Mouse (Mus musculus) erythroblast, adult 5-6 weeks (primary cell): Measurements from ENCODE around the gene Ppm1l. TPM values are rescaled to one million over a fixed set of nuclear protein-coding genes. Genes with fewer than 3 reads are reported as not detected.
"Not testable (repeated sequence)": the region's sequence is repeated elsewhere in the genome, so short reads cannot be mapped to it uniquely, and the experiment has no call there.

Experiments used
- ATAC-seq: replicated peaks from 2 replicates; pipeline ENCODE4 v1.8.0; 2016; ENCODE audit warnings: moderate number of reproducible peaks, mild to moderate bottlenecking, moderate TSS enrichment, inconsistent platforms; ENCODE audit not compliant: poor library complexity, low FRiP score, severe bottlenecking
- total RNA-seq, 2 experiments: library from RNA; stranded (forward) in 1 of 2; stranded (reverse) in 1 of 2; fragments of 150-400 nt in 1 of 2; fragments of 200-764, 138-1000 nt in 1 of 2; gene quantifications; 2 replicates each; pipeline versions ENCODE4 v1.2.3 to v1.2.4; 2015 to 2017; ENCODE audit warnings: low replicate concordance in 2 of 2

The Ppm1l gene
- total RNA-seq, 2 experiments from 2014 or later: 4.8 to 12.9 TPM

DNA sequence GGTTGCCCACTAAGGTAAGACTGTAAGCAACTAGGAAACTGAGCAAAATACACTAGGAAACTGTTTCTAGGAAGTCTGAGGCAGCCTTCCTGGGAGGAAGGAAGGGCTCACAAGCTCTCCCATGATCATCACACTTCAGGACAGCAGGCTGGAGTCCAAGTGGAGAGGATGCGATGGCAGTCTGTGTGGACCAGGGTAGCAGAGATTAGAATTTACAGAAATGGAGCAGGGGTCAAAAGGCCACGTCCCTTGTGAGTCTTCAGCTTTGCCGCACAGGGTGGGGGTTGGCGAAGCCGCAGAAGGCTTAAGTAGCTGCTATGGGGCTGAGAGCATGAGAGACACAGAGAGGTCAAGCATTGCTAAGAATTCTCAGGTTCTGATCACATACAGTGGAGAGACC lies 245.0 kb downstream of the Ppm1l start:
- ATAC-seq: no peak

DNA sequence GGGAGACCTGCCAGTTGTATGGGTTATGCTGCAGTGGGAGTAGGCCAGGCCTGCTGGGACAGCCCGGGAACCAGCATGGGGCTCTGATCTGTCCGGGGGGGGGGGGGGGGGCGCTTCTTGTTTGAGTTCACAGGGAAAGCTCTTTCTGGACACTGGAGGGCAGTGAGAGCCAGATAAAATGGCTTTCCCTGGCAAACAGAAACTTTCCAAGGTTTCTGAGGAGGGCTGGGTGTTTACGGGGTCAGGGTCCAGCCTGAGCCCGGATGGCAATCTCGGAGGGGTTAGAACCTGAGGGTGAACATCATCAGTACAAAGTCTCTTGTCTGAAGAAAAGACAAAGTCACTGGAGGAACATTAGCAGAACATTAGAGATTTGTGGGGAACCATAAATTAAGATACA lies 246.7 kb downstream of the Ppm1l start:
- no peak for ATAC-seq

DNA sequence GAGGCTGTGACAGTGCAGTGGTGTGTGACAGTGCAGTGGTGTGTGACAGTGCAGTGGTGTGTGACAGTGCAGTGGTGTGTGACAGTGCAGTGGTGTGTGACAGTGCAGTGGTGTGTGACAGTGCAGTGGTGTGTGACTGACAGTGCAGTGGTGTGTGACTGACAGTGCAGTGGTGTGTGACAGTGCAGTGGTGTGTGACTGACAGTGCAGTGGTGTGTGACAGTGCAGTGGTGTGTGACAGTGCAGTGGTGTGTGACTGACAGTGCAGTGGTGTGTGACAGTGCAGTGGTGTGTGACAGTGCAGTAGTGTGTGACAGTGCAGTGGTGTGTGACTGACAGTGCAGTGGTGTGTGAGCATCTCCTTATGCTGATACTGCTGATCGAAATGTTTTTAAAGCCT lies 248.9 kb downstream of the Ppm1l start:
- not testable (repeated sequence) for ATAC-seq

DNA sequence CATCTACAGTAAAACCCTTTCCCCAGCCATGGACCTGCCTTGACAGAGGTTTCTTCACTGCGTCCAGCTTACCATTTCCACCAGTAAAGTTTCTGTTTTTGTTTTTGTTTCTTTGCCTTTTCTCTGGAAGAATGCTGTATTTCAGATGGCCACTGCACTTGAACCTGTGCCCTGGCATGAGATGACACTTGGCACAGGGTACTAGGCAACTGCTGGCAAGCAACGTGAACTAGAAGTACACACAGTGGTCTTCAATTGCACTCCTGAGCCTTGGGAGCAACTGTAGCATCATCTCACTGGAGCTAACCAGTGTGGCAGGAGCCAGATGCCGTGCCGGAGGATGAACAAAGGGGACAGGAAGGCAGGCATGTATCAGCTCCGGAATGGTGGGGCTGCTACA lies 255.9 kb downstream of the Ppm1l start:
- ATAC-seq: no peak

DNA sequence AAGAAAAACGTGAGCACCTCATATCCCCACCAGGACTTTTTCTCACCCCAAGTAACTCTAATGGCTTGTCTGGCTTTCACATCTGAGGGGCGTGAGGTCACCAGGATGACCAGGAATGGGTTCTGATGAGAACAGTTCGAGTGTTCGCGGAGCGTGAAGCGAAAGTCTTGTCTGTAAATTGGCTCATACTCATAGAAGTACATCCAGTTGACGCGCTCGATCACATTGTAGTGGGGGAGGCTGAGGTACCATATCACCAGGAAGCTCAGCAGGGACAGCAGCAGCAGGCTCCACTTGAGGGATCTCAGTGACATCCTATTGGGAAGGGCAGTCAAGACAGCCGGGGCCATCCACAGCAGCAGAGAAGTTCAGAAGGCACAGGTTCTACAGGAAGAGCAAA lies 258.9 kb downstream of the Ppm1l start:
- ATAC-seq: no peak

DNA sequence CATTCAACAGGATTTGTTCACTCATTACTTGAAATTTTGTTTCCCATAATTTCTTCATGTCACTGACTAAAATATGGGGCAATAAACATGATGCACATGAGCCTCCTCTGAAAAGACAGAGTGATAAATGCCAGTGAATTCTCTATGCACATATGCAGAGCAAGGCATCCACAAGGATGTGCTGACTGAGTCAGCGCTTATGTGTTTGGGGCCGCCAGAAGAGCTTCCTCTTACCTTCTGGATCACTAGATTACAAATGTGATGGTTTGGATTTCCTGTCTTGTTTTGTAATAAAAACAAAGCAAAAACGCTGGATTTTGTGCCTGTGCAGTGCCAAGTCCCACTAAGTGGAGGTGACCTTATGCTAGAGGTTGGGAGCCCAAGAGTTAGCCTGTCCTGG lies 260.1 kb downstream of the Ppm1l start:
- no peak for ATAC-seq

DNA sequence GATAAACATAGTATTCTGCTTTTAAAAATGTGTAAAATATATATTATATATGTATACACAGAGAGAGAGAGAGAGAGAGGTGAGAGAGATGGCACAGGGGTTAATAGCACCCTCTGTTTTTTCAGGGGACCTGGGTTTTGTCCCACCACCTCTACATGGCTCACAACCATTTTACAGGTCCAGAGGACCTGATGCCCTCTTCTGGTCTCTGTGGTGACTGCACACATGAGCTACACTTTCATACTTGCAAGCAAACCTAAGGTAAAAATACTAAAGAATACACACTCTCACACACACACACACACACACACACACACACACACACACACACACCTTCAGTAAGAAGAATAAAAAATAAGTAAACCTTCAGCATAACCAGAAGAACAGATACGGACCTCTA lies 262.1 kb downstream of the Ppm1l start:
- no peak for ATAC-seq

DNA sequence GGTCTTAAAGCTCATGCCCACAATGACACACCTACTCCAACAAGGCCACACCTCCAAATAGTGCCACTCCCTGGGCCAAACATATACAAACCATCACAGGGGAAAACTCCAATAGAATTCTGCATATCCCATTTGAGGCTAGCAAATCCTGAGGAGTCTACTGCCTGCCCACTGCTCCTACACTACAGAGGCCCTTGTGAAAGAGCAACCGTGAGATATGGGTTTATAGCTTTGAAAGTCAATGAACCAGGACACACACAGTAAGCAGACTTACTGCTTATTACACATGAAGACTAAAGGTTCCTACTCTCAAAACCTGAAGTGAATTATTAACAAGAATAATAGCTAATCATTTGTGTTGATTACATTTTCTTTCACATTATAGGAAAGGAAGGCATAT lies 267.1 kb downstream of the Ppm1l start:
- ATAC-seq: no peak

DNA sequence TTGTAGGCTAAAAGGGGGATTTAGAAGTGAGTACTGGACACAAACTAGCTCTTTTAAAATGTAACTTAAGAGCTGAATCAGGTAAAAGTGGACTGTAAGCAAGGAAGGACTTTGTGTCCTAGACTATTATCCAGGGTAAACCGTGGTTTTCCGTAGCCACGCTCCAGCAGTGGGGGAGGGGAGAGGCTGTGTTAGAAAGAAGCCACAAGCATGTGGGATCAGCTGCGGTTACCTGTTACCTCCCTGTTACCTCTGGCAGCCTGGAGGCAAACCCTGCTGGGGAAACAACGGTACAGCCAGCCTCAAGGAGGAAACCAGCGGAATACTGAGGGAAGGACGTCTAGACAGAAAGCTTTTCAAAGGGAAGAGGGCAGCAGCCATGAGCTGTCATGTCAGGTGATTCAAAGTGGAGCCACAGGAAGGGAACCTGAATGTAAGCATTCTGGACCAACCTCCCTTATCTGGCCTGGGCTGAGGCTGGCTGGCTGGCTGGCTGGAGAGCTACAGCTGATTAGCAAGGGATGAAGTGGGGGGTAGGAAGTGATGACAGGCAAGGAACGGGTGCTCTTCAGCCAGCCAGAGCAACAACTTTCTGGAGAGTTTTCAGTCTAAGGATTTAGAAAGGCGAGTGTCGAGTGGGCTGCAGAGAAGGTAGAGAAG lies 271.6 kb downstream of the Ppm1l start:
- ATAC-seq: no peak

DNA sequence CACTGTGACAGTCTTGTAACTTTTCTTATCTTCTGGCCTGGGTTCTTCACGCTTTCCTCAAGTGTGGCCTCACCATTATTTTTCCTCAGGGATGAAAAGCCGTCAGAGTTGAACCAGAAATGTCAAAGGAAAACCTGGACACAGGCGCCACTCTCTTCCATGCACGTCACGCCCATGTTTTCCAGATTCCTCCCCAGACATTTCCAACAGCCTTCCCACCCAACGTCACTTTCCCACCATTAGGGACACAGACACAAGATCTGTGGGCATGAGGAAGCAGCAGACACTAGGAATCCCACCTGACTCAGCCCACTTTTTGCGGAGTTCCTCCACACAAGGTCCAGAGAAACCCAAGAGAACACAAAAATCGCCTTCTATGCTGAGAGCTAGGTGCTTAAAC lies 276.8 kb downstream of the Ppm1l start:
- no peak for ATAC-seq

DNA sequence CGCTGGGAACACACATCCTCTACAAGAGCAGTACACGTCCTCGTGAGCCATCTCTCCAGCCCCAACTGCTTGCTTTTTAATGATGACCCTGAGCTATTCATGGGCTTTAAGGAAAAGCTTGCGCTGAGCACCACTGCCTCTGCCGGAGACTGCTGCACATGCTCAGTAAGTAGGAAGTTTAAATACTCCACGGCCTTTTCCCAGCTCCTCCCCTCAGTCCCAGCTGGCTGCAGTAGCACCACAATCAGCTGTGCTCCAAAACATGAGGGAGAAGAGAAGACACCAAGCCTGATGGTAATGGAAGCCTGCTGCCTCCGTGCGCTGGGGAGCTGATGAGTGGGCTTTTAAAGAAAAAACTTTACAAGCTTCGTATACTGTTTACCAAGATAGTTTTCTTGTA lies 277.4 kb downstream of the Ppm1l start:
- ATAC-seq: no peak

DNA sequence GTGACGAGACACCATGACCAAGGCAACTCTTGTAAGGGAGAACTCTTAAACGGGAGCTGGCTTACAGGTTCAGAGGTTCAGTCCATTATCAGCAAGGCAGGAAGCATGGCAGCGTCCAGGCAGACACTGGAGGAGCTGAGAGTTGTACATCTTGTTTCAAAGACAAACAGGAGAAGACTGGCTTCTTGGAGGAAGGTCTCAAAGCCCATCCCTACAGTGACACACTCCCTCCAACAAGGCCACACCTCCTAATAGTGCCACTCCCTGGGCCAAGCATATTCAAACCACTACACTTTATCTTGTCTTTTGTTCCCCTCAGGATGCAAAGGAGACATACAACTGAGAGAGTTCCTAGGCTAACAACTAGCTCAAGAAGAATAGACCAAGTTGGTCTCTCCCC lies 279.5 kb downstream of the Ppm1l start:
- no peak for ATAC-seq

DNA sequence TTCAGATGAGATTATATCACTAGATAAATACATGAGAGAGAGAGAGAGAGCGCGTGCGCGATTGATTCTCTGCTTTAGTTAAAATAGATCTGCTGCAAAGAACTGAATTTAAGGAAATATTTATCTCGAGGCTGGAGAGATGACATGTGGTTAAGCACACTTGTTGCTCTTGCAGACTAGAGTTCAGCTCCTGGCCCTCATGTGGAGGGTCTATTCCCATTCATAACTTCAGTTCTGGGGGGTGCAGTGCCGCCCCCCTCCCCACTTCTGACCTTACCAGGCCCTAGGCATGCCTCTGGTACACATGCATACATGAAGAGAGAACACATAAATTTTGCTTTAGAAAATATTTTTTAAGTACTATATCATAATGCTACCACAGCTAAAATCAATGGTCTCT lies 280.6 kb downstream of the Ppm1l start:
- no peak for ATAC-seq

DNA sequence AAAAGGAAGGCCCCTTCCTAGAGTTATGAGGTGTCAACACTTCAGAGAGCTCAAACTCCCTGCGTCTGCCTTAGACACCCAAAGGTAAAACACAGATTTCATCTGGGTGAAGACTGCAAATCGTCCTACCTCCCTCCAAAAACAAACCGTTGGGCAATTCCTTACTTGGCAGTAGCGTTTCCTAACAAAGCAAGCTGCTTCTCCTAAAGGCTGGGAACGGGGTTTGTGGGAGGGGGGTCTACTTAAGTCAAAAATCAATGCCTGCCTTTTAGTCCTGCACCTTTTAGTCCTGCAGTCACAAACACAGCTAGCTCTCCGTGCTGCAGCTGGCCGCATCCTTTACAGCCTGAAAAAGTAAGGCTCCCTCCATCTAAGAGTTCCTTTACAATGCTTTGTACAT lies 281.2 kb downstream of the Ppm1l start:
- ATAC-seq: no peak

DNA sequence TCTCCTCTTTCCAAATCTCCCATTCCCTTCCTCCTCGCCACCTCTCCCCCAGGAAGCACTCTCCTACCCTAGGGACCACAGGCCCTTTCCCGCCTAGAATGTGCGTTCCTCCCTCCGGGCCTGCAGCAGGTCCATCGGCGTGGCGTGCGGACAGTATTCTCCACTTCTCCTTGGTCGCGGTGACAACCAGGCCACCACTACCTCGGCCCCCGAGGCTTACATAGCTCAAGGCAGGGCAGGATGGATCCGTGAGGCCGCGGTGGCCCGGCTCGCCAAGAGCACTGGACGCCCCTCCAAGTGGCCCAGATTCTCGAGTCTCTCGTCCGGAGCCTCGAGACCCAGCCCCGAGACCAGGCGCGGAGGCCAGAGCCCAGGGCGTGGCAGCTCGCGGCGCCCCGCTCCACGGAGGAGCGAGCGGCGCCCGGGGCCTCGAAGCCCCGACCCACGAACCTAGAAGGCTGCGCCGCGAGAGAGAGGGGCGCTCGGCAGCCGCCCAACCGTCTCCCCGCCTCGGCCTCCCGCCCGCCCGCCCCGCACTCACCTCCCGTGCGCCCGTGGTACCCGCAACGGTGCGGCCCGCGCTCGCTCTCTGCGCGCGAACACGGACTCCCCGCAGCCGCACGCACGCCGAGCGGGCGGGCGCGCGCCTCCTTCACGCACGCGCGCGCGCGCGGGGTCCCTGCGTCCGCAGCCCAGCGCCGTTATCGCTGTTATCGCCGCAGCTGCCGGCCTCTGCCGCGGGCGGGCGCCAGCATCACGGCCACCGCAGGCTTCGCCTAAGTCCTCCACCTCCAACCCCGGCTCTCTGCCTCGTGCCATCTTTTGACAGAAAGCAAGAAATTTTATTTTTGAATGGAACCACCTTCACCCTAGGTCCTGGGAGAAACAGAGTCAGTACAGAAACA lies 281.9 kb downstream of the Ppm1l start, which contains the start of gene B3galnt1:
B3galnt1 (minus strand) TSS at position 700 of the 905 bp plus-strand sequence.
- ATAC-seq: no peak

DNA sequence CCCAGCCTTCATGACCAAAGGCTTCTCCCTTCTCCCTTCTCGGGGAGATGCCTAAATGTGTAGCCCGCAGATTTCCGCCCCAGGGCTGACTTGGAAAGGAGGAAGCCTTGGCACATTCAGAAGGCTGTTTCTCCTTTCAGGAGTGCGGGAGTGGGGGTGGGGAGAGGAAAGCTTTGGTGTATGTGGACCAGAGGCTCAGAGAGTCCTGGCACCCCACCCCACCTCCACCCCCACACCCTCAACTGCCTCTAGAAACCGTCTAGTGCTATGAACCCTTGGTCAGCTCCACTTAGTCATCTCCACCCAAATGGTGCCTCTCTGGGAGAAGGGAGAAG lies 282.5 kb downstream of the Ppm1l start:
- ATAC-seq: no peak

DNA sequence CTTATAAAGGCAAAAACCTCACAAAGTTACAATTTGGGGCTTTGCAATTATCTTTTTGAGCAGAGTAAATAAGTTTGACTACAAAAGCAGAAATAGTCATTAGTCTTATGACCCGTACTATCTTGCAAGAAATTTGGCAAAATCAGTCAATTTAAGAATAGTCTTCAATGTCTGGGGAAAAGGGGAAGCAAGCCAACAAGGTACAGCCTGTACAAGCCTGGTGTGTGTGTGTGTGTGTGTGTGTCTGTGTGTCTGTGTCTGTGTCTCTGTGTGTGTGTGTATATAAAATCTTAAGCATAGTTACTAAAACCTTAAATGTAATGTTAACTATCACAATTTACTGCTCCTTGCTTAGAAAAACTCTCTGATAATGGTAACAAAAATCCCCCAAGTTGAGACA lies 290.3 kb downstream of the Ppm1l start:
- no peak for ATAC-seq

DNA sequence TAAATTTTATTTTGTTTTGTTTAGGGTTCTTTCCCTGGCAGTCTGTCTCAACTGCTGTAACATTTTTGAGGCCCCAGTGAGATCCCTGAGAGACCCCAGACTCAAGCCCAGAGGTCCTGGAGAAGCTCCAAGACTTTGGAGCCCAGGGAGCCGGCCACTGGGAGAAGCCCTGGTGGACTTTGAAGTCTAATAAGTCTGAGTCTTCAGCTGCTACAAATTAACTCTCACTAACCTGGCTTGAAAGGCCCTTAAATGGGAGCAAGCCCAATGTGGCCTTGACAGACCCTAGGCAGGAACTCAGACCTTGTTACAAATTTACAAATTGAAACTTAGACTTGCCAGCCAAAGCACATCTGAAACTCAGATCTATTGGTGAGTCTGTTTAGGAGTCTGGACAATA lies 290.8 kb downstream of the Ppm1l start:
- ATAC-seq: no peak

DNA sequence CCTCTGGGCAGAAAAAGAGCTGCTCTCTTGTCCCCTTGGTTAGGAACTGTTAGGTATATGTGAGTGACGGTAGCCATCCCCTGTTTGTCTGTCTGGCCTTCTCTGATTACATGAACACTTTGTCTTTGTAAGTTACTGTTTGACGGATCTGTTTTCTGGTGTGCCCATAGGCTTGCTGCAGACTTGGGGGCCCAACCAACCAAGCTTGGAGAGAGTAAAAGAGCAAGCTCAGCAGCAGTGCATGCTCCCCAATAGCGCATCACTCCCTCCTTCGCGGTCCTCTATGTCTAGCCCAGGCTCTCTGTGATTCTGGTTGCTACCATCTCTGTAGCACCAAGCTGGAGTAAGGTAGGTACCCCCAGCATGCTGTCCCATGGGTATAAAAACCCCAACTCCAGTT lies 291.2 kb downstream of the Ppm1l start:
- ATAC-seq: no peak
